Mouse (Mus musculus) mouse embryonic stem cell (cell line): ENCODE data around the gene Slc44a3.

Source experiments
- in situ Hi-C, 2 experiments: fragments of 300-500 bp; cut with MboI; formaldehyde crosslinking; loops; 1 replicate in 1 of 2; 3 replicates in 1 of 2; pipeline ENCODE4 v1.14.3; 2019 to 2020; ENCODE audit warnings: low sequenced_read_pairs in 2 of 2, low pct_unique_long_range_greater_than_20kb in 1 of 2, mixed read lengths in 1 of 2; ENCODE audit not compliant: unreplicated experiment in 1 of 2

The Slc44a3 gene

DNA sequence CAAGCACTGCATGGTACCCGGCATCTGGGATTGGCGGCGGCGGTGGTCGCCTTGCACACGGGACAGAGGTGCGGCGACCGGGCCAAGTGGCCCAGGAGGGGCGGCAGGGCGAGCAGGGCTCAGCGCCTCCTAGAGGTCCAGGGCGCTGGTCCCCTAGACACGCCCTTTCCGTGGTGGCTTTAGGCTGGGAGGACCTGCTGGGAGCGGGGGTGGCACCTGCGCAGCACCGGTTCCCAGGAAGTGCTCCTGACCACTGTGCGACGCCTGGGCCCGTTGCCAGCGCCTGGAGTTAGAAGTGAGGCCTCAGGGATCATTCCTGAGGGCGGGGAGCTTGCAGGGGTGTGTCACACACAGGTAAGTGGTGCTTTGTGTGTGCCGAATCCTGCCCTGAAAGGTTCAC lies at the start of gene Slc44a3:
TSS of gene Slc44a3 (minus strand) at position 229 of the 400 bp plus-strand sequence.
- in situ Hi-C loops: loop anchor here in 1 of 2 experiments (25.0 kb wide), 1 partner anchor 580 kb away; no protein-coding TSS in a partner anchor

DNA sequence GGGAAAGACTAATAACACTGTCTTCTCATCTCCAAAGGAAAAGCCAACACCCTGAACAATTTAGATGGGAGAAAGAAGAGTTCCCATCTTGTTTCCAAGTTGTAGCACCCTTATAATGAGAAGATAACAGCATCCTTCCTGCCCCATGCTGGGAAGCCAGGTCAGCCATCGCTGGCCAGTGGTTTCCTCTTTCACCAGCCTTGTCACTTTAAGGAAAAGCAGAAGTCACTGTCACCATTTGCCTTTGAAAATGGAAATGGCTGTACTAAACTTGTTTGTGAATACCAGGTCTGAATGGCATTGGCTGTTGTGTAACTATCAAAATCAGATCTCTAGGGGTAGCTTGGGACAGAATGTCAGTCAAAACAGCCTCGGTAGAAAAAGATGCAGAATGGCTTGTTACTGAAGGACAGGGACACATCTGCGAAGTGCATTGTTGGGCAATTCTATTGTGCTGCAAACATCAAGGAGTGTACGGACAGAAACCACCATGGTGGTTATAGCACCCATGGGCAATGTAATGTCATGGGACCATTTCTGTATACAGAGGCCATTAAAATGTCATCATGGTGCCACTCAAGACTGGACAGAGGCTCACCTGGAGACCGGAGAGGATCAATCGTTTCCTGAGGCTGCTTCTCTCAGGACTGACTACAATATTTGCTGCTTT lies 47.8 kb upstream of the Slc44a3 start:
- in situ Hi-C loops: no loop called here

GRCm38 (mm10) chr3:121579402-121579801 lies 47.2 kb upstream of the Slc44a3 start:
- in situ Hi-C loops: no loop called here

GRCm38 (mm10) chr3:121578706-121579105 lies 46.5 kb upstream of the Slc44a3 start:
- in situ Hi-C loops: no loop called here

GRCm38 (mm10) chr3:121577641-121578040 lies 45.4 kb upstream of the Slc44a3 start:
- in situ Hi-C loops: no loop called here

DNA sequence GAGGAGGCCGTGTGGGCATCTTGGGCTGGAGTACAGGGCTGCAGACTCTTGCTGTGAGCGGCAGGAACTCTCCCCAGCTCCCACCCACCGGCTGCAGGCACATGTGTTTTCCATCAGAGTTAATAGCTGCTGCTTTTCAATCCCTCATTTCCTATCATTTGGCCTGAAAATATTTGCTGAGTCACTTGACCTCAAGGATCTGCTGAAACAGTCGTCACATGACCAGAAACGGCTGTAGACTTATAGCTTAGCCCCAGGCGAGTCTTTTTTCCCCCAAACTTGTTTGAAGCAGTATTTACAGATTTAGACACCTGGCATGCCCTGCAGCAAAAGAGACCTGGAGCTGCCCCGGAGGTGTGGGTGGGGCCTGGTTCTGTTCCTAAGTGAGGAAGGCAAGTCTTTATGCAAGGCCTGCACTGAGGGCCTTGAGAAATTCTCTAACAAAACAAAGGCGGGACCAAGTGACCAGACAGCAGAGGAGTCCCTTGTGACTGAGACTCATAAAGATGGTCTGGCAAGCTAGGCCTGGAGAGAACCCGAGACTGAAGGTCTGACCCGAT lies 44.9 kb upstream of the Slc44a3 start:
- in situ Hi-C loops: no loop called here

DNA sequence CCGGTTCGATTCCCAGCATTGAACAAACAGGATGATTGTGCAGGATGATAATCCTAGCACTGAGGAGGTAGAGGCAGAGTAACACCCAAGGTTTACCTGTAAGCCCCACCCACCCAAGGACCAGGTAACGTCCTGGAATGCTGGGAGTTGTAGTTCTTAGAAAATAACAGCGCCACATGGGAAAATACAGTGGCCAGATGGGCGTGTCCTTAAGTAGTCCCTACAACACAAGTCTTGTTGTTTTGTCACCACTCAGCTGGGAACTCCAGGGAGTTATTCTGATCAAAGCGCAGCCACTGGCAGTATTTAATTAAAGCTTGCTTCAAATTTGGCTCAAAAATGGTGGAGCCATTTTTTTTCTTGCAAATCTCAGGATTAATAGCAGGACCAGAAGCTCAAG lies 44.2 kb upstream of the Slc44a3 start:
- in situ Hi-C loops: no loop called here

GRCm38 (mm10) chr3:121574386-121574785 lies 42.2 kb upstream of the Slc44a3 start:
- in situ Hi-C loops: no loop called here

DNA sequence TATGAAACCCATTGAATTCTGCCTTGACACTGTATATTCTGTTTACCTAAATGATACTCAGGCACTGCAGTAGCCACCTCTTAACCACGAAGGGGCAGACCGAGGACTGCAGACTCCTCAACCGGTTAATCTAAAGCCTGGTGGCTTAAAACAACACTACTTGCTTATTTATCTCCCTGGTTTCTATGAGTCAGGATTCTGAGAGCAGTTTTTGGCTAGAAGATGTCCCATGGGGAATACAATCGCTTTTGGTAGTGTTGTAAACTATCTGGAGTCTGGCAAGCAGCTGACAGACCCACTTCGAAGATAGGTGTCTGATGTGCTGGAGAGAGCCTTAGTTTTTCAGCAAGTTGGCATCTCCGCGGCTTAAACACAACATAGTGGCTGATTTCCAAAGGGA lies 41.7 kb upstream of the Slc44a3 start:
- in situ Hi-C loops: no loop called here

DNA sequence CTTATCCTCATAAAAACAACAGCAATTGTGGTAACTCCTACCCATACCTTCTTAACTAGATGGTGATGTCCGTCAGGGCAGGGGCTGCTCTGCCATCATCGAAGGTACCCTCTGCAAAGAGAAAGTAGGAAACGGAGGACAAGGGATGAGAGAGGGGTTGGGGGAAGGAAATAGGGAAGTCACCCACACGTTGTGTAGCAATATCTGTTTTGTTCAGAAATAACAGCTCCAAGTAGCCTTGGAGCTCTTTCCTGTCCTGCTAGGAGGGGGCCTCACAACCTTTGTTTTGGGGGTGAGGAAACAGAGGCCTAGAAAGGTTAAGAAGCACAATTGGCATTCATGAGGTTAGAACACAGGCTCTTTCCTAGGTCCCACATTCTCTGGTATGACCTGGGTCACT lies 39.3 kb upstream of the Slc44a3 start:
- in situ Hi-C loops: no loop called here

DNA sequence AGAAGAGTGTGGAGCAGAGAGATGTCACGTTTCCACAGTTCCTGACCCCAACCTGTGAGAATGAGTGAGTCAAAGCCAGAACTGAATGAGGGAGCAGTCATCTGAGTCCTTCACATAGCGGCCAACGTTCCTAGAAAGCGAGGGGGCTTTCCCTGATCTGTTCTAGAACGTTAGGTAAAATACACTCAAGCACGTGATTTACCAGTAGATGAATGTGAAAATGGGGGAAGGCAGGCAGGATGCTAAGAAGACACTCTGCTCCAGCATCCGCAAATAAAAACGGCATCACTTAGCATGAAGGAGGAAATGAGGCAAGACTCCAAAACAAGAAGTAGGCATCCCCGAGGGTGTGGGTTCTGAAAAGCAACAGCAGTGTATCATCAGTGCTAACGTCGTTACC lies 38.4 kb upstream of the Slc44a3 start:
- in situ Hi-C loops: no loop called here

DNA sequence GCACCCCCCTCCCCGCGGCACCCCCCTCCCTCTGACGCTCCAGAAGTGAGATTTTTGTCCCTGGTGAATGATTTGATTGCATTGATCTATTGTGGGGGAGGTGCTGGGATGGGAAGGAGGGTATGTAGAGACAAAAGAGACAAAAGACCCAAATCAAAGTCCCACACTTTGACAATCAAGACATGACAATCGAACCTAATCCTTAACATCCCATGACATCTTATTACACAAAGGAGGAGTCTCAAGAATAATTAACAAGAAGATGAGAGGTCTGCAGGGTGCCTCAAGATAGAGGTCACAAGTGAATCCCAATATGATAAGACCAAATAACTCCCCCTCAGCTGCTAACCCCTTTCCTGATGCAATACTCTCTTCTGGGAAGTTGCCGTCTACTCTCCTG lies 37.6 kb upstream of the Slc44a3 start:
- in situ Hi-C loops: no loop called here

- in situ Hi-C loops: no loop called here
These were observed 36.8 kb upstream of the Slc44a3 start for GRCm38 (mm10) chr3:121569004-121569403.

DNA sequence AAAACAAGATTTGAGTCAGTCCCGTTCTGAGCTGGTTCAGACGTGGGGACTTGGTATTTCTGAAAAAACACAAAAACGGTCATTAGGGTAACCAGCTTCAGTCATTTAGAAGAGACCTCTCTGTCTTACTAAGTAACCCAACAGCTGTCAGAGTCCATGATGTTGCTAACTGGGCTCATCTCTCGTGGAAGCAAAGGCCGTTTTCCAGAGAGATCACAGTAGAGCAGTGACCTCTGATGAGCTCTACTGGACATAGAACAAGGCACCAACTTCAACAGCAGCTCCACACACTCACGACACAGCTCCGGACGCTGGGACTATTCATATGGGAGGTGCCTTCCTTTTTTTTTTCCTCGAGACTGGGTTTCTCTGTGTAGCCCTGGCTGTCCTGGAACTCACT lies 35.7 kb upstream of the Slc44a3 start:
- in situ Hi-C loops: no loop called here

GRCm38 (mm10) chr3:121567337-121567900 lies 35.2 kb upstream of the Slc44a3 start:
- in situ Hi-C loops: no loop called here

GRCm38 (mm10) chr3:121566901-121567300 lies 34.7 kb upstream of the Slc44a3 start:
- in situ Hi-C loops: no loop called here

GRCm38 (mm10) chr3:121561803-121562202 lies 29.6 kb upstream of the Slc44a3 start:
- in situ Hi-C loops: no loop called here

GRCm38 (mm10) chr3:121560115-121560865 lies 28.1 kb upstream of the Slc44a3 start:
- in situ Hi-C loops: no loop called here

GRCm38 (mm10) chr3:121559406-121560114 lies 27.4 kb upstream of the Slc44a3 start:
- in situ Hi-C loops: no loop called here
